Mouse (Mus musculus) mouse trophoblast stem cell (cell line): ENCODE data around the gene Ttc28.

Source experiments
- in situ Hi-C, 2 experiments: fragments of 300-500 bp; cut with MseI, MboI; formaldehyde crosslinking; loops; 2 replicates in 1 of 2; 3 replicates in 1 of 2; pipeline ENCODE4 v1.15.1; 2025

Gene Ttc28

GRCm38 (mm10) chr5:110960067-110960466 is 80.5 kb downstream of the Ttc28 start:
- in situ Hi-C loops, result no loop called here

GRCm38 (mm10) chr5:110960890-110961289 is 81.3 kb downstream of the Ttc28 start:
- in situ Hi-C loops, result no loop called here

- in situ Hi-C loops, result no loop called here
Measured at GRCm38 (mm10) chr5:110967483-110968055, 88.0 kb downstream of the Ttc28 start.

GRCm38 (mm10) chr5:110968566-110968965 is 89.0 kb downstream of the Ttc28 start:
- in situ Hi-C loops, result no loop called here

- in situ Hi-C loops, result no loop called here
Measured at GRCm38 (mm10) chr5:110970162-110970780, 90.7 kb downstream of the Ttc28 start.

GRCm38 (mm10) chr5:110976721-110977120 is 97.1 kb downstream of the Ttc28 start:
- in situ Hi-C loops, result no loop called here

GRCm38 (mm10) chr5:110977796-110978195 is 98.2 kb downstream of the Ttc28 start:
- in situ Hi-C loops, result no loop called here

- in situ Hi-C loops, result no loop called here
Measured at GRCm38 (mm10) chr5:110978461-110978860, 98.9 kb downstream of the Ttc28 start.

GRCm38 (mm10) chr5:110979011-110979860 is 99.6 kb downstream of the Ttc28 start:
- in situ Hi-C loops, result no loop called here

- in situ Hi-C loops, result no loop called here
Measured at GRCm38 (mm10) chr5:110979861-110980346, 100.3 kb downstream of the Ttc28 start.

GRCm38 (mm10) chr5:110980576-110980975 is 101.0 kb downstream of the Ttc28 start:
- in situ Hi-C loops, result no loop called here

GRCm38 (mm10) chr5:110982436-110982835 is 102.8 kb downstream of the Ttc28 start:
- in situ Hi-C loops, result no loop called here

GRCm38 (mm10) chr5:110984136-110984681 is 104.6 kb downstream of the Ttc28 start:
- in situ Hi-C loops, result no loop called here

GRCm38 (mm10) chr5:110996835-110997539 is 117.4 kb downstream of the Ttc28 start:
- in situ Hi-C loops, result no loop called here

- in situ Hi-C loops, result no loop called here
Measured at GRCm38 (mm10) chr5:110997692-110998091, 118.1 kb downstream of the Ttc28 start.

- in situ Hi-C loops, result no loop called here
Measured at GRCm38 (mm10) chr5:110998298-110998697, 118.7 kb downstream of the Ttc28 start.

- in situ Hi-C loops, result no loop called here
Measured at GRCm38 (mm10) chr5:111000953-111001352, 121.3 kb downstream of the Ttc28 start.

GRCm38 (mm10) chr5:111003220-111003619 is 123.6 kb downstream of the Ttc28 start:
- in situ Hi-C loops, result no loop called here

GRCm38 (mm10) chr5:111003750-111004149 is 124.1 kb downstream of the Ttc28 start:
- in situ Hi-C loops, result no loop called here

- in situ Hi-C loops, result no loop called here
Measured at GRCm38 (mm10) chr5:111006272-111007135, 126.9 kb downstream of the Ttc28 start.

- in situ Hi-C loops, result no loop called here
Measured at GRCm38 (mm10) chr5:111007136-111007500, 127.5 kb downstream of the Ttc28 start.
